Mouse (Mus musculus) ES-Bruce4 (cell line): ENCODE measurements at regions not wholly inside any gene's neighbourhood (a gene's known extent, or its start where the extent isn't known, plus 50 kb on each side); places are given as distances from the start of the nearest gene placed in this dataset.

Source experiments
- H3K27ac ChIP-seq: 2 replicates; pipeline ENCODE4 v1.5.1; 2012; ENCODE audit warnings: low read length, inconsistent platforms; ENCODE audit not compliant: insufficient read depth
- H3K27me3 ChIP-seq: 2 replicates; pipeline ENCODE4 v1.6.1; 2012; ENCODE audit warnings: mild to moderate bottlenecking, low read length, inconsistent platforms; ENCODE audit not compliant: control insufficient read depth, poor library complexity, insufficient read depth, severe bottlenecking
- H3K36me3 ChIP-seq: 2 replicates; pipeline ENCODE4 v1.6.1; 2012; ENCODE audit warnings: inconsistent platforms, mild to moderate bottlenecking, low read length, moderate library complexity; ENCODE audit not compliant: control insufficient read depth, poor library complexity, insufficient read depth, severe bottlenecking
- H3K4me1 ChIP-seq: one replicate; pipeline ENCODE4 v1.8.1; 2011; ENCODE audit warnings: low read length; ENCODE audit not compliant: control insufficient read depth, insufficient read depth
- H3K4me3 ChIP-seq: 2 replicates; pipeline ENCODE4 v1.5.1; 2011; ENCODE audit warnings: low read depth, mild to moderate bottlenecking, low read length
- H3K9ac ChIP-seq: 2 replicates; pipeline ENCODE4 v1.6.1; 2012; ENCODE audit warnings: low read depth, mild to moderate bottlenecking, inconsistent platforms; ENCODE audit not compliant: poor library complexity, severe bottlenecking
- H3K9me3 ChIP-seq: replicated peaks from 2 replicates; pipeline ENCODE4 v1.6.1; 2012; ENCODE audit warnings: mild to moderate bottlenecking, low read length, inconsistent platforms; ENCODE audit not compliant: control insufficient read depth, poor library complexity, insufficient read depth, severe bottlenecking
- CTCF ChIP-seq: IDR thresholded peaks from one replicate; pipeline ENCODE4 v1.8.1; 2011; ENCODE audit warnings: low read depth, low read length
- EP300 ChIP-seq: IDR thresholded peaks from 2 replicates; pipeline ENCODE4 v1.6.1; 2011; ENCODE audit warnings: low read depth, low read length; ENCODE audit not compliant: insufficient read depth
- POLR2A ChIP-seq: IDR thresholded peaks from one replicate; pipeline ENCODE4 v1.8.1; 2011; ENCODE audit warnings: low read length; ENCODE audit not compliant: insufficient read depth

DNA sequence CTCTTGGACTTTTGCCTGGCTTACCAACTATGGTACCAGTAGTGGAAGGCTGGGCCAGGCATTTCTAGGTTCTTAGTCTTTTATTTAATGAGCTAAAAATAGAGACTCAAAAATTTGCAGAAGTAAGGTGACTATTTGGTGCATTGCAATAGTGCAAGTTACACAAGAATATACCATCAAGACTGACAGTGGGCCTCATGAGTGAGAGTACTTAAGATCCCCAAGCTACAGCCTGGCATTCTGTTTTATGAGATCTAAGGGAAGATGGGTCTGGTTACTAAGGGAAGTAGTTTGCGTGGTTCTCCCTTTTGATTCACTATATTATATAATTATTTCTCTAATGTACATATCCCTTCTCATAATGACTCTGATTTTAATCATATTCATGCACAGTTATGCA, 231.8 kb upstream of the Eci2 start:
- H3K27me3 ChIP-seq = no peaks in the 10 kb centered on the region
- no peak for TF ChIP-seq POLR2A
- TF ChIP-seq EP300 = no peak
- TF ChIP-seq CTCF = no peak

DNA sequence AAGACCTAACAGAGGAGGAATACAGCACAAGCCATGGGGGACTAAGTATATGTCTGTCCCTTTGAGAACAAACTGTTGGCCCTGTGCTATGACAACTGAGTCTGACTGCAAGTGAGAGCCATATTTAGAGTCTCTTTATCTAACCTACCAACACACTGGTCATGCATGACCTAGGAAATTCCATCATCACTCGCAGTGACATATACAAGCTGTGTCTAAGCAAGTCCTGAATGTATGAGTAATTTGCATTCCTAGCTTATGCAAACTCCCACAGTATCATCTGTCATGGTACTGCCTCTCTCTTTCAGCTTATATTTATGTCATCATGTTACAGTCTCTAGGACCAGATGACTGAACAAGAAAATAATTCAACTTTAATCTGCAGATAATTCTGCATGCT, 257.1 kb upstream of the Eci2 start:
- no peaks in the 10 kb centered on the region for H3K4me1 ChIP-seq
- H3K9ac ChIP-seq = no peak overlapping the region
- H3K36me3 ChIP-seq = no peaks in the 10 kb centered on the region
- no peaks in the 10 kb centered on the region for H3K9me3 ChIP-seq
- TF ChIP-seq POLR2A (no peak), CTCF (no peak)
- H3K27ac ChIP-seq = no peak overlapping the region
- H3K27me3 ChIP-seq = no peaks in the 10 kb centered on the region
- no peak overlapping the region for H3K4me3 ChIP-seq

More for the DNA sequence above, 231.8 kb upstream of the Eci2 start:
- Histone ChIP-seq H3K27ac (no peak overlapping the region), H3K9me3 (no peaks in the 10 kb centered on the region), H3K4me1 (no peaks in the 10 kb centered on the region), H3K9ac (no peak overlapping the region), H3K36me3 (no peaks in the 10 kb centered on the region), H3K4me3 (no peak overlapping the region)

DNA sequence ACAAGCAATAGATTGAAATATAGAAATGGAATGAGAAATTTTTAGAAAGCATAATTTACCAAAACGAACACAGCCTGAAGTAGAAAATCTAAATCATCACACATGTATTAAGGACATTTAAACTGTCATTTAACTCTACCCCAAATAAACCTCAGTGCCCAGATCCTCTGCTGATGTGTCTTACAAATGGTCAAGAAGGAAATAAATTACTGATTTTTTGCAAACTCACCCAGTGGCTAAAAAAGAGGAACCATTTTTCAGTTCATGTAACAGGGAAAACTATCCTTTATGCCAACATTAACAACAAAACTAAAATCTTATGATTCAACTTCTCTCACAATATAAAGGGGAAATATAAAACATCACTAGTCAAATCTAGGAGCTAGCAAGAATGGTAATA, 275.2 kb upstream of the Eci2 start:
- Histone ChIP-seq H3K9me3 (no peaks in the 10 kb centered on the region), H3K4me3 (no peak overlapping the region), H3K27me3 (no peaks in the 10 kb centered on the region), H3K9ac (no peak overlapping the region), H3K27ac (no peak overlapping the region), H3K4me1 (no peaks in the 10 kb centered on the region), H3K36me3 (no peaks in the 10 kb centered on the region)
- TF ChIP-seq POLR2A (no peak), CTCF (no peak), EP300 (no peak)

DNA sequence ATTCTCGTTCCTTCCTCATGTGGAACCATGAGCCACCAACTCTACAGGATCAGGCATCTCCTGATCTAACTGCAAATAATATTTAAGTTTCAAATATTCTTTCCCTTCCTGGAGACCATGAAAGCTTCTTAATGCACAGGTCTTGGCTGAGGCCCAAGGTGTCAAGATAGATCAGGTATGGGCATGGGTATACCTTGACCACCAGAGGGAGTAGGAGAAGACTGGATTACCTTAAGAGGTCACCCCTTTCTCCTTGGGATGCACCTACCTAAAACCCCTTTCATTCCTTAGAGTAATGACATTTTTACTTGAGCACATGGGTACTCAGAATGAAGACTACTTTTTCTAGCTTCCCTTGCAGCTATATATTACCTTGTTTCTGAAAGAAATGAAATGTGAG, 289.9 kb upstream of the Eci2 start:
- H3K4me1 ChIP-seq = no peaks in the 10 kb centered on the region
- no peaks in the 10 kb centered on the region for H3K9me3 ChIP-seq
- no peaks in the 10 kb centered on the region for H3K27me3 ChIP-seq
- H3K9ac ChIP-seq = no peak overlapping the region
- no peak for TF ChIP-seq EP300
- TF ChIP-seq CTCF = no peak
- no peak for TF ChIP-seq POLR2A
- no peak overlapping the region for H3K27ac ChIP-seq
- no peaks in the 10 kb centered on the region for H3K36me3 ChIP-seq
- no peak overlapping the region for H3K4me3 ChIP-seq

DNA sequence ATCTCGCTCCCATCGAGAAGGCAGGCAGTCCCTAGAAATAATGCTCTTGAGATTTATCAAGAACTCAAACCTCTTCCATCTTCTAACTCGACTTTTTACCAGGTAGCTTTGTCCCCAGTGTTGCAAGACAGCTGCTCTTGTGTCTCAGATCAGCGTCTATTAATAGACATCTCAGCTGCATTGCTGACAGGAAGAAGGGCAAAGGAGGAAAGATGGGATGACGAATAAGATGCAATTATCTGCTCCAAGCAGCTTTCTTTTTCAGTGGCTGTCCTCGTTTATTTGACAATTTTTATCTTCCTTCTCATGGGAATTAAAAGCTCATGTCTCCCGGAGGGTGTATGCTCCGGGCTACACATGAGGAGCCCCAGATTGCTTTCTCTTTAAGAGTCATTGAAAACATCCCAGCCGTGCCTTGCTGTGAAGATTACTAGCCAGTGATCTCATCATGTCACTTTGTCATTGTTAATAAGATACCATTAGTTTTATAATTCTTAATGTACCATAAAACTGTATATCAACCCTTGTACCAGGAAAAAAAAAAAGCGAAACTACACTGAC, 299.9 kb upstream of the Eci2 start:
- Histone ChIP-seq H3K4me3 (no peak overlapping the region), H3K27me3 (no peaks in the 10 kb centered on the region), H3K4me1 (no peaks in the 10 kb centered on the region), H3K36me3 (no peaks in the 10 kb centered on the region), H3K9ac (no peak overlapping the region), H3K27ac (no peak overlapping the region), H3K9me3 (no peaks in the 10 kb centered on the region)
- TF ChIP-seq CTCF = no peak
- TF ChIP-seq EP300 = no peak

DNA sequence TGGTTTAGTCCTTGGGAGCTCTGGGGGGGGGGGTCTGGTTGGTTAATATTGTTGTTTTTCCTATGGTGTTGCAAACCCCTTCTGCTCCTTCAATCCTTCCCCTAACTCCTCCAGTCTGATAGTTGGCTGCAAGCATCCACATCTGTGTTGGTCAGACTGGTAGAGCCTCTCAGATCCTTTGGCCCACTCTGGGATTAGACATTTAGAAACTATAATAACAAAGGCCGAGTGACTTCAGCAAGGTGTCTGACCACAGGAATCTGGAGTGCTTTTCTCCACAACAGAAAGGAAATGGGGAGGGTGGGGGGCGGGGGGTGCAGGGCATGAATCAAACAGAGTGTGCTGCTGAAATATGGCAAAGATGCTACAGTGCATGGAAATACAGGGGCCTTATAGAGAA, 301.4 kb upstream of the Eci2 start:
- Histone ChIP-seq H3K27ac (no peak overlapping the region), H3K36me3 (no peaks in the 10 kb centered on the region), H3K27me3 (no peaks in the 10 kb centered on the region), H3K9me3 (no peaks in the 10 kb centered on the region), H3K9ac (no peak overlapping the region), H3K4me3 (no peak overlapping the region), H3K4me1 (no peaks in the 10 kb centered on the region)
- no peak for TF ChIP-seq EP300
- TF ChIP-seq CTCF = no peak
- TF ChIP-seq POLR2A = no peak
